In genomic region chr7:128612521-128613181, GRCm38 (mm10) we compare ENCODE assay signal across 9 mouse cellular contexts. TPM values are rescaled to one million over a fixed set of nuclear protein-coding genes. Genes with fewer than 3 reads are reported as not detected.
DNase-seq lines count a peak whose midpoint lies in the region; ATAC-seq and TF ChIP-seq lines count a peak whose summit lies in the region.
"Had no signal": no experiment of that assay in that cellular context is flagged by ENCODE, and none has a peak within 500 bp of the region (broad histone marks: within the 10 kb centered on the region; RNA-seq: fewer than 3 reads in every experiment).

No protein-coding gene starts in this region.

- no peaks in the 10 kb centered on the region for H3K9me3 ChIP-seq in heart, postnatal 0 days (replicated peaks; ENCODE audit: control insufficient read depth, low read length)
- H3K9me3 ChIP-seq in forebrain, embryonic 11.5 days (ENCODE audit: control insufficient read depth, low read length) = no peaks in the 10 kb centered on the region
- H3K9me3 ChIP-seq in kidney, postnatal 0 days (replicated peaks; ENCODE audit: low read length) = no peaks in the 10 kb centered on the region

- WGBS in heart, postnatal 0 days = 78% methylated on average over 12 of the region's 12 CpGs
- WGBS in forebrain, embryonic 11.5 days = 80% methylated on average over 12 of the region's 12 CpGs
- 58% methylated on average over 12 of the region's 12 CpGs for WGBS in kidney, postnatal 0 days

- H3K4me1 ChIP-seq in heart, postnatal 0 days (ENCODE audit: control insufficient read depth, insufficient read depth) = no peaks in the 10 kb centered on the region
- peaks cover 2% of the 10 kb centered on the region; the same call in 1 of the 2 replicates for H3K4me1 ChIP-seq in forebrain, embryonic 11.5 days (replicated peaks; ENCODE audit: control insufficient read depth, insufficient read depth, low read length)
- H3K4me1 ChIP-seq in kidney, postnatal 0 days (replicated peaks; ENCODE audit: insufficient read depth, low read length) = 0 out of 2 replicates have a peak, but pooled peaks cover 5% of the 10 kb centered on the region

- no peak for TF ChIP-seq CTCF in heart, postnatal 0 days (IDR thresholded peaks at IDR 0.05; ENCODE audit: low read depth)
- no peak for TF ChIP-seq CTCF in kidney, postnatal 0 days (IDR thresholded peaks at IDR 0.05; ENCODE audit: low read depth)

- no peak overlapping the region for H3K27ac ChIP-seq in heart, postnatal 0 days (ENCODE audit: low read depth)
- H3K27ac ChIP-seq in forebrain, embryonic 11.5 days (ENCODE audit: low read depth, low read length) = no peak overlapping the region
- peak overlapping the region; percentile 91 for H3K27ac ChIP-seq in kidney, postnatal 0 days

- no peak for TF ChIP-seq EP300 in heart, postnatal 0 days (IDR thresholded peaks at IDR 0.05; ENCODE audit: low read depth)

- peaks cover 35% of the 10 kb centered on the region for H3K79me2 ChIP-seq in myocyte (ENCODE audit: control insufficient read depth, insufficient read depth)

- no peak for TF ChIP-seq POLR2A in myocyte (IDR thresholded peaks at IDR 0.05; ENCODE audit: insufficient read length, low read depth)

- no peak for DNase-seq in heart, postnatal 0 days (ENCODE audit: low spot score)
- no peak for DNase-seq in heart, adult 8-10 months (ENCODE audit: low spot score)
- DNase-seq in forebrain, embryonic 11.5 days (ENCODE audit: low spot score) = no peak
- DNase-seq in kidney, postnatal 0 days (ENCODE audit: low spot score) = no peak
- no peak for DNase-seq in embryo, embryonic 11 days
- no peak for DNase-seq in urinary bladder, adult 2 months (ENCODE audit: low spot score)
- no peak for DNase-seq in gastrocnemius, adult 8-10 months (ENCODE audit: low spot score in 2 of 2)
- DNase-seq: retina, postnatal 1 day had no signal

- H3ac ChIP-seq in myocyte (ENCODE audit: control insufficient read depth, insufficient read length) = no peak overlapping the region

- H3K36me3 ChIP-seq in heart, postnatal 0 days (replicated peaks; ENCODE audit: control insufficient read depth, insufficient read depth, low read length) = no peaks in the 10 kb centered on the region
- no peaks in the 10 kb centered on the region for H3K36me3 ChIP-seq in forebrain, embryonic 11.5 days (ENCODE audit: control insufficient read depth, insufficient read depth, low read length)
- H3K36me3 ChIP-seq in kidney, postnatal 0 days (ENCODE audit: insufficient read depth, low read length) = no peaks in the 10 kb centered on the region
- no peaks in the 10 kb centered on the region for H3K36me3 ChIP-seq in myocyte (ENCODE audit: control insufficient read depth, insufficient read depth)

- peak overlapping the region; percentile 92; the same call in 1 of the 2 replicates for H3K4me2 ChIP-seq in heart, postnatal 0 days (ENCODE audit: low read depth, low read length)
- peak overlapping the region; percentile 8; the same call in 1 of the 2 replicates for H3K4me2 ChIP-seq in forebrain, embryonic 11.5 days (ENCODE audit: low read depth, low read length, severe bottlenecking)
- H3K4me2 ChIP-seq in kidney, postnatal 0 days (ENCODE audit: low read length) = peak overlapping the region; percentile 85
- peak overlapping the region; percentile 92 for H3K4me2 ChIP-seq in myocyte (ENCODE audit: low read depth)

- H3K9ac ChIP-seq in heart, postnatal 0 days (replicated peaks; ENCODE audit: low read depth, low read length) = no peak overlapping the region
- H3K9ac ChIP-seq in forebrain, embryonic 11.5 days (ENCODE audit: low read length) = no peak overlapping the region
- peak overlapping the region; percentile 87; the same call in 1 of the 2 replicates for H3K9ac ChIP-seq in kidney, postnatal 0 days (ENCODE audit: low read depth, low read length)

- no peaks in the 10 kb centered on the region for H3K27me3 ChIP-seq in heart, postnatal 0 days (ENCODE audit: control insufficient read depth, insufficient read depth, low read length)
- no peaks in the 10 kb centered on the region for H3K27me3 ChIP-seq in forebrain, embryonic 11.5 days (ENCODE audit: control insufficient read depth, insufficient read depth, low read length)
- H3K27me3 ChIP-seq in kidney, postnatal 0 days (ENCODE audit: insufficient read depth, low read length) = no peaks in the 10 kb centered on the region
- no peaks in the 10 kb centered on the region for H3K27me3 ChIP-seq in myocyte (ENCODE audit: control insufficient read depth, insufficient read depth, insufficient read length)

- peak overlapping the region; percentile 71 for H3K4me3 ChIP-seq in heart, postnatal 0 days (ENCODE audit: low read depth, low read length)
- H3K4me3 ChIP-seq in forebrain, embryonic 11.5 days (ENCODE audit: low read depth, low read length) = peak overlapping the region; percentile 78
- peak overlapping the region; percentile 74; the same call in 1 of the 2 replicates for H3K4me3 ChIP-seq in kidney, postnatal 0 days (replicated peaks; ENCODE audit: low read depth, low read length)
- peak overlapping the region; percentile 57 for H3K4me3 ChIP-seq in myocyte

- no peak for ATAC-seq in heart, postnatal 0 days (ENCODE audit: insufficient read depth, low read depth)
- no peak for ATAC-seq in forebrain, embryonic 11.5 days (replicated peaks; ENCODE audit: low FRiP score)
- no peak for ATAC-seq in kidney, postnatal 0 days (replicated peaks; ENCODE audit: low FRiP score, low read depth)

TF ChIP-seq in myocyte, 11 proteins besides CTCF, POLR2A, EP300 and RAD21:
- TF ChIP-seq E2F4 (IDR thresholded peaks at IDR 0.05; ENCODE audit: insufficient read depth) = no peak
- no peak for TF ChIP-seq TCF12 (IDR thresholded peaks at IDR 0.05; ENCODE audit: insufficient read depth, poor library complexity, severe bottlenecking)
- no peak for TF ChIP-seq USF1 (IDR thresholded peaks at IDR 0.05; ENCODE audit: low read depth)
- TF ChIP-seq POLR2AphosphoS2 (IDR thresholded peaks at IDR 0.05; ENCODE audit: insufficient read length, low read depth) = no peak
- no peak for TF ChIP-seq CEBPB (IDR thresholded peaks at IDR 0.05; ENCODE audit: insufficient read depth, poor library complexity, severe bottlenecking)
- no peak for TF ChIP-seq SRF (IDR thresholded peaks at IDR 0.05; ENCODE audit: control insufficient read depth, insufficient read length, low read depth)
- TF ChIP-seq MYOD1 (IDR thresholded peaks at IDR 0.05; ENCODE audit: control insufficient read depth in 1 of 3, insufficient read length in 2 of 3, low read depth in 2 of 3) = no peak
- TF ChIP-seq MYOG (IDR thresholded peaks at IDR 0.05; ENCODE audit: control insufficient read depth in 1 of 3, insufficient read depth in 1 of 3, insufficient read length in 2 of 3, low read depth in 2 of 3) = no peak

RNA-seq across cellular contexts. Expression of gene Inpp5f, which starts 1.5 kb away (rescaled TPM):
- total RNA-seq in heart, postnatal 0 days (2014; rRNA removed; ENCODE audit: low replicate concordance) = 4.8 and 10.9 TPM in 2 replicates
- 5.3 and 5.4 TPM in 2 replicates for polyA plus RNA-seq in heart, postnatal 0 days (2015; fragmentation: Nextera tagmentation; extraction: Ambion mirVana)
- total RNA-seq in heart, adult 8-10 months (2022) = 1 to 10 TPM; 4.0 to 6.2 (median 4.8) TPM
- polyA plus RNA-seq in forebrain, embryonic 11.5 days (2014; fragmentation: Nextera tagmentation; extraction: Ambion mirVana) = 97.4 and 98.4 TPM in 2 replicates
- polyA plus RNA-seq in kidney, postnatal 0 days (2015; fragmentation: Nextera tagmentation; extraction: Ambion mirVana) = 22.0 and 23.8 TPM in 2 replicates
- polyA plus RNA-seq in myocyte (2012; fragmentation: generic; extraction: Trizol) = 3.6 TPM
- polyA plus RNA-seq in urinary bladder, adult 2 months (2012; rRNA removed) = 13.4 and 14.2 TPM in 2 replicates
- 1 to 10 TPM; 1.8 to 3.3 (median 2.4) TPM for total RNA-seq in gastrocnemius, adult 8-10 months (2022)

Comparison
In these comparisons a context has a peak if more than half of its experiments do, and no peak if none do; other contexts are left out.
1. H3K4me2 ChIP-seq: peak in every context shown above with its lines; median percentile 92 in heart, postnatal 0 days; 92 in myocyte; 85 in kidney, postnatal 0 days; 8 in forebrain, embryonic 11.5 days.